Mouse (Mus musculus): Measurements from ENCODE around the gene Rin3.

Rin3 gene

GRCm38 (mm10) chr12:102330188-102330587 lies 47.3 kb downstream of the Rin3 start:
- DNase-seq (ENCODE audit: low read depth, low spot score): no peak

GRCm38 (mm10) chr12:102330731-102331130 lies 47.9 kb downstream of the Rin3 start:
- no peak for DNase-seq (ENCODE audit: low read depth, low spot score)

- no peak for DNase-seq (ENCODE audit: low read depth, low spot score)
Measured at GRCm38 (mm10) chr12:102333101-102333500, 50.3 kb downstream of the Rin3 start.

- no peak for DNase-seq (ENCODE audit: low read depth, low spot score)
Measured at GRCm38 (mm10) chr12:102339085-102339484, 56.2 kb downstream of the Rin3 start.

- no peak for DNase-seq (ENCODE audit: low read depth, low spot score)
Measured at GRCm38 (mm10) chr12:102340471-102340870, 57.6 kb downstream of the Rin3 start.

GRCm38 (mm10) chr12:102342147-102342546 lies 59.3 kb downstream of the Rin3 start:
- DNase-seq (ENCODE audit: low read depth, low spot score): no peak

- DNase-seq (ENCODE audit: low read depth, low spot score): no peak
Measured at GRCm38 (mm10) chr12:102342602-102343001, 59.8 kb downstream of the Rin3 start.

- peak; percentile 66 for DNase-seq (ENCODE audit: low read depth, low spot score)
Measured at GRCm38 (mm10) chr12:102345031-102345815, 62.4 kb downstream of the Rin3 start.

GRCm38 (mm10) chr12:102346507-102346906 lies 63.7 kb downstream of the Rin3 start:
- DNase-seq (ENCODE audit: low read depth, low spot score): peak; percentile 33

- DNase-seq (ENCODE audit: low read depth, low spot score): no peak
Measured at GRCm38 (mm10) chr12:102348447-102348846, 65.6 kb downstream of the Rin3 start.

GRCm38 (mm10) chr12:102350997-102351396 lies 68.1 kb downstream of the Rin3 start:
- no peak for DNase-seq (ENCODE audit: low read depth, low spot score)

GRCm38 (mm10) chr12:102354126-102354984 lies 71.5 kb downstream of the Rin3 start:
- no peak for DNase-seq (ENCODE audit: low read depth, low spot score)

GRCm38 (mm10) chr12:102355784-102356183 lies 72.9 kb downstream of the Rin3 start:
- DNase-seq (ENCODE audit: low read depth, low spot score): no peak

- no peak for DNase-seq (ENCODE audit: low read depth, low spot score)
Measured at GRCm38 (mm10) chr12:102356781-102357180, 73.9 kb downstream of the Rin3 start.

GRCm38 (mm10) chr12:102359390-102359789 lies 76.5 kb downstream of the Rin3 start:
- no peak for DNase-seq (ENCODE audit: low read depth, low spot score)

GRCm38 (mm10) chr12:102361189-102362161 lies 78.6 kb downstream of the Rin3 start:
- no peak for DNase-seq (ENCODE audit: low read depth, low spot score)

GRCm38 (mm10) chr12:102365016-102365415 lies 82.2 kb downstream of the Rin3 start:
- no peak for DNase-seq (ENCODE audit: low read depth, low spot score)

GRCm38 (mm10) chr12:102366126-102366816 lies 83.4 kb downstream of the Rin3 start:
- DNase-seq (ENCODE audit: low read depth, low spot score): no peak

- DNase-seq (ENCODE audit: low read depth, low spot score): no peak
Measured at GRCm38 (mm10) chr12:102367075-102367474, 84.2 kb downstream of the Rin3 start.

GRCm38 (mm10) chr12:102368066-102368465 lies 85.2 kb downstream of the Rin3 start:
- no peak for DNase-seq (ENCODE audit: low read depth, low spot score)

GRCm38 (mm10) chr12:102368556-102368955 lies 85.7 kb downstream of the Rin3 start:
- DNase-seq (ENCODE audit: low read depth, low spot score): no peak
